Mouse (Mus musculus) erythroblast, embryonic 14.5 days (primary cell): ENCODE measurements around the gene Ddx60. TPM values are rescaled to one million over a fixed set of nuclear protein-coding genes. Genes with fewer than 3 reads are reported as not detected.

ENCODE experiments used
- H3K27me3 ChIP-seq: 2 replicates; pipeline ENCODE4 v1.6.1; 2012; ENCODE audit warnings: inconsistent platforms; ENCODE audit not compliant: control insufficient read depth
- H3K36me3 ChIP-seq: 2 replicates; pipeline ENCODE4 v1.6.1; 2012; ENCODE audit warnings: mild to moderate bottlenecking, inconsistent platforms; ENCODE audit not compliant: control insufficient read depth
- H3K4me1 ChIP-seq: 2 replicates; pipeline ENCODE4 v1.6.1; 2012; ENCODE audit warnings: inconsistent platforms; ENCODE audit not compliant: control insufficient read depth
- H3K4me3 ChIP-seq: replicated peaks from 2 replicates; pipeline ENCODE3; 2012; ENCODE audit warnings: moderate library complexity, mild to moderate bottlenecking, inconsistent platforms
- H3K9me3 ChIP-seq: 2 replicates; pipeline ENCODE4 v1.6.1; 2012; ENCODE audit warnings: low read length, inconsistent platforms, mixed read lengths; ENCODE audit not compliant: control insufficient read depth
- GATA1 ChIP-seq: IDR thresholded peaks from 2 replicates; pipeline ENCODE4 v1.6.1; 2012; ENCODE audit warnings: low read length, inconsistent platforms, mixed read lengths
- TAL1 ChIP-seq: IDR thresholded peaks from 3 replicates; pipeline ENCODE4 v1.6.1; 2012; ENCODE audit warnings: low read length, inconsistent platforms, mixed read lengths
- polyA plus RNA-seq: library from polyadenylated mRNA; stranded (reverse); fragments of >175 nt; gene quantifications from 2 replicates; pipeline ENCODE4 v1.2.3, GENCODE M21; 2012

The Ddx60 gene
- polyA plus RNA-seq, 1 experiment = not detected

- Histone ChIP-seq H3K36me3 (no peaks in the 10 kb centered on the region), H3K4me1 (no peaks in the 10 kb centered on the region), H3K4me3 (no peak overlapping the region), H3K9me3 (no peaks in the 10 kb centered on the region), H3K27me3 (no peaks in the 10 kb centered on the region)
- TF ChIP-seq GATA1 = no peak
- TF ChIP-seq TAL1 = no peak
Observed at GRCm38 (mm10) chr8:61969581-61969980, 41.7 kb downstream of the Ddx60 start.

GRCm38 (mm10) chr8:61984941-61985340 is 57.1 kb downstream of the Ddx60 start:
- Histone ChIP-seq H3K9me3 (no peaks in the 10 kb centered on the region), H3K36me3 (no peaks in the 10 kb centered on the region), H3K4me1 (no peaks in the 10 kb centered on the region), H3K4me3 (no peak overlapping the region), H3K27me3 (no peaks in the 10 kb centered on the region)
- TF ChIP-seq TAL1 (no peak), GATA1 (no peak)

- TF ChIP-seq TAL1 (no peak), GATA1 (no peak)
- no peaks in the 10 kb centered on the region for H3K36me3 ChIP-seq
- no peak overlapping the region for H3K4me3 ChIP-seq
- no peaks in the 10 kb centered on the region for H3K27me3 ChIP-seq
- no peaks in the 10 kb centered on the region for H3K9me3 ChIP-seq
- no peaks in the 10 kb centered on the region for H3K4me1 ChIP-seq
Observed at GRCm38 (mm10) chr8:61985703-61986475, 58.0 kb downstream of the Ddx60 start.

- Histone ChIP-seq H3K9me3 (no peaks in the 10 kb centered on the region), H3K36me3 (no peaks in the 10 kb centered on the region), H3K4me3 (no peak overlapping the region), H3K4me1 (no peaks in the 10 kb centered on the region), H3K27me3 (no peaks in the 10 kb centered on the region)
- no peak for TF ChIP-seq TAL1
Observed at GRCm38 (mm10) chr8:61989464-61989863, 61.6 kb downstream of the Ddx60 start.

GRCm38 (mm10) chr8:61992796-61993195 is 64.9 kb downstream of the Ddx60 start:
- TF ChIP-seq TAL1 = no peak
- TF ChIP-seq GATA1 = no peak
- Histone ChIP-seq H3K4me3 (no peak overlapping the region), H3K27me3 (no peaks in the 10 kb centered on the region)

GRCm38 (mm10) chr8:61997125-61997524 is 69.2 kb downstream of the Ddx60 start:
- no peaks in the 10 kb centered on the region for H3K27me3 ChIP-seq
- H3K9me3 ChIP-seq = no peaks in the 10 kb centered on the region
- no peaks in the 10 kb centered on the region for H3K36me3 ChIP-seq
- TF ChIP-seq TAL1 (no peak), GATA1 (no peak)
- H3K4me3 ChIP-seq = no peak overlapping the region
- H3K4me1 ChIP-seq = no peaks in the 10 kb centered on the region

More at GRCm38 (mm10) chr8:61992796-61993195, 64.9 kb downstream of the Ddx60 start:
- H3K36me3 ChIP-seq = no peaks in the 10 kb centered on the region
- no peaks in the 10 kb centered on the region for H3K9me3 ChIP-seq
- H3K4me1 ChIP-seq = no peaks in the 10 kb centered on the region

- no peak for TF ChIP-seq TAL1
- TF ChIP-seq GATA1 = no peak
- Histone ChIP-seq H3K36me3 (no peaks in the 10 kb centered on the region), H3K27me3 (no peaks in the 10 kb centered on the region), H3K9me3 (0 out of 2 replicates have a peak, but pooled peaks cover 3% of the 10 kb centered on the region), H3K4me3 (no peak overlapping the region), H3K4me1 (no peaks in the 10 kb centered on the region)
Observed at GRCm38 (mm10) chr8:62014166-62014565, 86.3 kb downstream of the Ddx60 start.

GRCm38 (mm10) chr8:62014582-62014981 is 86.7 kb downstream of the Ddx60 start:
- Histone ChIP-seq H3K9me3 (0 out of 2 replicates have a peak, but pooled peaks cover 2% of the 10 kb centered on the region), H3K27me3 (no peaks in the 10 kb centered on the region), H3K36me3 (no peaks in the 10 kb centered on the region), H3K4me3 (no peak overlapping the region), H3K4me1 (no peaks in the 10 kb centered on the region)
- no peak for TF ChIP-seq TAL1

GRCm38 (mm10) chr8:62034351-62034750 is 106.5 kb downstream of the Ddx60 start:
- Histone ChIP-seq H3K9me3 (no peaks in the 10 kb centered on the region), H3K27me3 (no peaks in the 10 kb centered on the region), H3K36me3 (no peaks in the 10 kb centered on the region), H3K4me1 (no peaks in the 10 kb centered on the region), H3K4me3 (no peak overlapping the region)
- TF ChIP-seq GATA1 (no peak), TAL1 (no peak)

GRCm38 (mm10) chr8:62046809-62047208 is 118.9 kb downstream of the Ddx60 start:
- H3K27me3 ChIP-seq = no peaks in the 10 kb centered on the region
- H3K4me3 ChIP-seq = no peak overlapping the region
- H3K4me1 ChIP-seq = no peaks in the 10 kb centered on the region
- H3K36me3 ChIP-seq = no peaks in the 10 kb centered on the region
- TF ChIP-seq TAL1 (no peak), GATA1 (no peak)
- no peaks in the 10 kb centered on the region for H3K9me3 ChIP-seq
